8 mouse cellular contexts compared by ENCODE assay signal in the genomic region with DNA sequence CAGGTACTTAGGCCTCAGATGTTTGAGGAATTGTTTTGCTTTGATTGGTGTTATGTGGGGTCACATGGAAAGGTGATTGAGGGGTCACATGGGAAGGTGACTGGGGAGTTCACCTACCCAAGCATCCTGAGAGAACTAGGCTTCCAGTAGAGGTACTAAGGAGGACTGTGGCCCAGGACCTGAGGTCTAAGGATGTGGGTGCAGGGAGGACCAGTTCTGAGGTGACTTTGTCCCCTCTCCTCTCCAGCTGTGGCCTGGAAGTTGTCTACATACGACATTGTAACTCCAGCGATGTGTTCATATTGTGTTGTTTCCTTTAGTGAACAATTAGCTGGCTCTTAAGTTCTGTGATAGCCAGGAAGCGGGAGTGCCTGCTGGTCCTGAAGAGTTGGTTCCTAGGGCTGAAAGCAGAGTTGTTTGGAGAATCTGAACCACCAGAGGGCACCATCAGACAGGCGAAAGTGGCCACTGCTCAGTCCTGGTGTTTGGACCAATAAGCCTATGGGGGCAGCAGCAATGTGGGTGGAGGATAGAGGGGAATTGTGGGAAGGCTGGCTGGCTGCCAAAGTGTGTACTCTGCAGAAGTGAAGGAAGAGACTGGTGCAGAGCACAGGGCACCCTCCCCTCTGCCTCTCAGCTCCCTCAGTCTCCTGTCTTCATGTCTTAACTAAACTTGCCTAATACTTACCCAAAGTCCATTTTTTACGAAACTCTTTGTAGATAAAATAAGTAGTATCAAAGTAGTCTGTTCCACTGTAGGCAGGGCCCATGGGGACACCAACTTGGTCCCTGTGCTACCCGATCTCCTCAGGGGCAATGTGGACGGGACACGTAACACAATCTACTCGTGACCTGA. TPM values are rescaled to one million over a fixed set of nuclear protein-coding genes. Genes with fewer than 3 reads are reported as not detected.
A peak's percentile ranks its signal among the peaks of the same experiment; 100 is the strongest.
DNase-seq lines count a peak whose midpoint lies in the region; ATAC-seq lines count a peak whose summit lies in the region.

No protein-coding gene starts in this region.

- no peak overlapping the region for H3K4me2 ChIP-seq in hindbrain, embryonic 14.5 days (replicated peaks)

- no peaks in the 10 kb centered on the region for H3K9me3 ChIP-seq in hindbrain, embryonic 14.5 days (ENCODE audit: control insufficient read depth, low read length)

- H3K36me3 ChIP-seq in hindbrain, embryonic 14.5 days (replicated peaks; ENCODE audit: control insufficient read depth, insufficient read depth): no peaks in the 10 kb centered on the region

- no peak overlapping the region for H3K4me3 ChIP-seq in hindbrain, embryonic 14.5 days (replicated peaks; ENCODE audit: low read length)

- H3K27ac ChIP-seq in hindbrain, embryonic 14.5 days: no peak overlapping the region

- H3K4me1 ChIP-seq in hindbrain, embryonic 14.5 days (replicated peaks; ENCODE audit: control insufficient read depth, insufficient read depth, low read length): no peaks in the 10 kb centered on the region

- H3K27me3 ChIP-seq in hindbrain, embryonic 14.5 days (ENCODE audit: control insufficient read depth, insufficient read depth, low read length): no peaks in the 10 kb centered on the region

- ATAC-seq in hindbrain, embryonic 14.5 days (ENCODE audit: low FRiP score): peak; percentile 91

- DNase-seq in MN1 (ENCODE audit: low spot score): peak; percentile 92
- DNase-seq in cerebellum, adult 9-11 months: peak; percentile 90
- peak; percentile 89 to 90 for DNase-seq in frontal cortex, postnatal 25 days (ENCODE audit: low spot score in 2 of 2)
- DNase-seq in hindbrain, embryonic 14.5 days (ENCODE audit: low spot score): peak; percentile 93
- peak; percentile 81 to 95 for DNase-seq in layer of hippocampus, postnatal 25 days (ENCODE audit: extremely low spot score in 1 of 2, low spot score in 1 of 2)
- peak; percentile 95 for DNase-seq in lung, postnatal 14 days
- peak; percentile 96 for DNase-seq in retina, embryonic 14.5 days (ENCODE audit: low spot score)
- DNase-seq in thymus, postnatal 36 days: peak; percentile 75 to 82

- WGBS in hindbrain, embryonic 14.5 days: 59% methylated on average over 9 of the region's 9 CpGs

- no peak overlapping the region for H3K9ac ChIP-seq in hindbrain, embryonic 14.5 days

RNA-seq across cellular contexts. Expression of a gene that starts 11.3 kb away (rescaled TPM):
- polyA plus RNA-seq in hindbrain, embryonic 14.5 days (2014; fragmentation: Nextera tagmentation; extraction: Ambion mirVana): not detected in 2 replicates
- not detected for total RNA-seq in layer of hippocampus, postnatal 25 days (2021)

RNA-seq across cellular contexts. Expression of a gene that starts 56.7 kb away (rescaled TPM):
- 34.7 and 36.2 TPM in 2 replicates for polyA plus RNA-seq in hindbrain, embryonic 14.5 days (2014; fragmentation: Nextera tagmentation; extraction: Ambion mirVana)
- total RNA-seq in layer of hippocampus, postnatal 25 days (2021): 10 to 100 TPM; 89.4 to 94.4 TPM
